Mouse (Mus musculus) inflammation-experienced regulatory T-cells, adult 6 months (primary cell): ENCODE measurements at regions not wholly inside any gene's neighbourhood (a gene's known extent, or its start where the extent isn't known, plus 50 kb on each side); places are given as distances from the start of the nearest gene placed in this dataset.

ENCODE experiments used
- ATAC-seq: one replicate; pipeline ENCODE4 v1.8.0; 2017

DNA sequence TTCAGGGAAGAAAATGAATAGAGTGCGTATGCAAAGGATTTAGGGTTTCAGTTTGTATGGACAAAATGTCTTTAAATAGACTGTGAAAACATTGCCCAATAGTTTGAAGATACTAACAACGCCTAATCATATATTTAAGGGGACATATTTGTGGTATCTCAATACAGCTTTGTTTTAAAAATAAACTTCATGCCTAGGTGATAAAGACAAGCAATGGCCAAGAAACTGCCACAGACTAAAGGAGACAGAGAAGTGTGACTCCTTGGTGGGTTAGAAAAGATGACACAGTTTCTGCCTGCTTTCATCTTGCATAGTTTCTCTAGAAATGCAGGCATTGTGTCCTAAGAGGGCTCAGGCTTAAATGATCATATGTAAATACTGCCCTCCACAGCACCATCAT is 435.7 kb upstream of the Plxna2 start:
- ATAC-seq, result no peak

GRCm38 (mm10) chr1:194161469-194161868 is 456.5 kb upstream of the Plxna2 start:
- no peak for ATAC-seq

- ATAC-seq, result no peak
Observed at GRCm38 (mm10) chr1:194160761-194161461, 457.1 kb upstream of the Plxna2 start.

DNA sequence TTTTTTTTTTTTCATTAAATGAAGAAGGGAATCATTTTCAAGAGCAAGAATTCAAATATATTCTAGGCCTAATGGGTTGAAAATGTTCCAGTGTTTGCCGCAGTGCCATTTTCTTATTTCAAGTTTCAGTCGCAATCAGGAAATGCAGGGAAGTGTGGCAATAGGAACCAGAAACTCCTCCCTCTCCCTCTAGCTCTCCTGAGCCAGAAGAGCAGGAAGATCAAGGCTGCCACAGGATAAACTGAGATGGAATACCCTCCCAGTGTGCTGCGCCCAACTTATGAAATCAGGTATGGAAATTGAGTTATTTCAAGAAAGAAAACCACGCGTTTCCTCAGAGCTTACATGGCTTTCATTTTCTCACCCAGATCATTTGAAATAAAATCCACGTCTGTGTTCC is 460.8 kb upstream of the Plxna2 start:
- ATAC-seq, result no peak

DNA sequence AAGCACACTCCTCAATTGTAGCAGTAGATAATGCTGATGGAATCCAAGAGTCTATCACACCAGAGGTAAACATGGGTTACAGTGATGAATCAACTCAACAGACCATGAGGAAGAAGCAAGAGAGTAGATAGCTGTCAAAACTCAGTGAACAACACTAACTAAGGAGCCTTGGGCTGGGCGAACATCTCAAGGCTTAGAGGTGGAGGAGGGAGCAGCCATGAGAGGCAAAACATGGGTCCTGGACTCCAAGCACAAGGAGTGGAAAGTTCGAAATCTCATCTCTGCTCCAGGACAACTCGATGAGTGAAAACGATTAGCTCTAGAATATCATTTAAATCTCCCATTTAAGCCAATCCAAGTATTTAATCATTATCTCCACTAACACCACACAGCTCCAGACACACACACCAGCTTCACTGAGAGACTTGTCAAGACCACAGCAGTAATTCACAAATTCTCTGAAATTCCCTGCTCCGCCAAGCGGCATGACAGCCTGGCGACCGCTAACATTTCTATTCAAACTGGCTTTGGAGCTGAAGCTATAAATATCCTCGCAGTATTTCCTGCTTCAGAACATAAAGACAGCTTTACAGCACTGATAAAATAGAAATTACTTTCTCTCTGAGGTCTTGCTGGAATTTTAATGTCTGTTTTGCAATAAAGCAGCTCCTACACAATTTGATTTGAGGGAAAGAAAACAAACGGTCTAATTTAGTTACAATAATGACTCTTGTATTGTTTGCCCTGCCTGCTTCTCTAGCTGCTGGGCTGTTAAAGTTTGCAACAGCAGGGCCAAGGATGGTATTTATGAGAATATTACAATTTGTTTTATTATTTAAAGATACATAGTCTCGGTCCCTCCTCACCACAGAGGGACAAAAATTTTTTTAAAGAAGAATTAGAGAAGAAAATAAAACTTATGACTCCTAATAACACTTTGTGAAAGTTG is 469.3 kb upstream of the Plxna2 start:
- ATAC-seq, result no peak

DNA sequence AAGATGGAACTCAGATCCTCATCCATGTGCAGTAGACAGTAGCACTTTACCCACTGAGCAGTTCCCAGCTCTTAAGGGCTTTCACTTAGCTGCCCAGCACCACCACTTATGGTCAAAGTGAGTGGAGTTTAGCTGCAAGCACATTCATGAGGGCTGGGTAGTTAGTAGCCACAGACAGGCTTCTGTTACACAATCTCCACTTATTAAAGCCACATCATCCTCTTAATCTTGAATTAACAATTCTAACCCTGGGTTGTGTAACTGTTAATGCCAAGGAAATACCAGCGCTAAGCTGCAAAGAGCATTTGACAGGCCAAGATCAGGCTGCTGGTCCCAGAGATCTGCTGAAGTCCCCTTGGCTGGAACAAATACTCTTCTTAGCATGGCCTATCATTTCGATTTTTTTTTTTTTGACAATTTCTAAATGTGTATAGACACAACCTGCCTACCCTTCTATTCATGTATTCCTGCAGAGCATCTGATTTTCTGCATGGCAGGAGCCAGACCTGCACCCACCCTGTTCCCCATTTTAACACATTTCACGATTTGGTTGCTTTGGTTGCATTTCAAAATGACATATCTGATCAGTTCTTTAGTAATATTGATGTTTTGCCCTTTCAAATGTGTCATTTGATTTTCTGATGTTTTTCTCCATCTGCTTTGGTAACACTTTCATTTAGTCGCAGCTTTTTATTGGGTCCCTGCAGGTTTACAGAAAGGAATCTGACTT is 500.2 kb upstream of the Plxna2 start:
- no peak for ATAC-seq

DNA sequence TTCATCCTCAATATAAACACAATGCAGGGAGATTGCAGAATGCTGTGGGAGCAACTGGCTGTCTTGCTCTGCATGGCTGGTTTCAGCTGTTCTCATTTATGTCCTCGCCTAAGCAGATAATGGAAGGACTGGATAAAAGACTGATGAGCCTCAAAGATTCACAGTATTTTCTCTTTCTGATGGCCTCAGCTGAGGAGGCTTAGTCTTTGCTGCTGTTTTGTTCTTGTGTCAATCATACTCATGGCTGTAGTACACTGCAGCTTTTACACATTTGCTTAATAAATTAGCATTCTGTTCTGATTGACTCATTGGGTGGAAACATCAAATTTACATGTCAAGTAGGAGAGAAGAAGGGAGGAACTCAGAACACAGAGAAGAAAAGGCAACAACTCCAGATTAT is 503.6 kb upstream of the Plxna2 start:
- no peak for ATAC-seq

GRCm38 (mm10) chr1:194111931-194112330 is 506.1 kb upstream of the Plxna2 start:
- ATAC-seq, result no peak

GRCm38 (mm10) chr1:194109172-194110071 is 508.6 kb upstream of the Plxna2 start:
- ATAC-seq, result no peak

- no peak for ATAC-seq
Observed at GRCm38 (mm10) chr1:194108132-194108531, 509.9 kb upstream of the Plxna2 start.

DNA sequence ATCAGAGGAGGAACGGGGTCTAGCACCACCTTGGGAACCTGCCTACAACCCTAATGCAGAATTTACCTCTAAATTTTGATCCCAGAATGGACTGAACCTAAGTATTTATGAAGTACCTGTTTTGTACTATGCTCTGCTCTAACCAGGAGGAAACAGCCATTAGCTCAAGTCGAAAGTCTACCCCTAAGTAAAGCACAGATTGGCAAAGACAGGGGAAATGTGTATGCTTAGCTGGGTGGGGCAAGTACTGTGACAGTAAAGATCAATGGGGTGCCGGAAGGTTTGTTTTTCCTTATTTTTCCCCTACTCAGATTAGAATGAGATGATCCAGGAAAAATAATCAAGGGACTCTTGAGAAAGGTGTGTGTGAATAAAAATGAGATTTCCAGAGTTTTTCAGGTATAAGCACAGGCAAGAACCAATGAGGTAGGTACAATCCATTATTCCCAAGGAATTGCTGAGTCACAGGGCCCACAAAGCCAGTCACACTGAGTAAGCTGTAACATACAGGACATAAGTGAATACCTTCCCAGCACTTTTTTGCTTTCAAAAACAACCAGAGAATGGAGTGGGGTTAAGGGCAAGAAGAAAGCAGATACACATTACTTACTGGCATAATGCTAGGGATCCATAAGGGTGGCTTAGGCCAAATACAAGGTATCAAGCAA is 510.6 kb upstream of the Plxna2 start:
- no peak for ATAC-seq

DNA sequence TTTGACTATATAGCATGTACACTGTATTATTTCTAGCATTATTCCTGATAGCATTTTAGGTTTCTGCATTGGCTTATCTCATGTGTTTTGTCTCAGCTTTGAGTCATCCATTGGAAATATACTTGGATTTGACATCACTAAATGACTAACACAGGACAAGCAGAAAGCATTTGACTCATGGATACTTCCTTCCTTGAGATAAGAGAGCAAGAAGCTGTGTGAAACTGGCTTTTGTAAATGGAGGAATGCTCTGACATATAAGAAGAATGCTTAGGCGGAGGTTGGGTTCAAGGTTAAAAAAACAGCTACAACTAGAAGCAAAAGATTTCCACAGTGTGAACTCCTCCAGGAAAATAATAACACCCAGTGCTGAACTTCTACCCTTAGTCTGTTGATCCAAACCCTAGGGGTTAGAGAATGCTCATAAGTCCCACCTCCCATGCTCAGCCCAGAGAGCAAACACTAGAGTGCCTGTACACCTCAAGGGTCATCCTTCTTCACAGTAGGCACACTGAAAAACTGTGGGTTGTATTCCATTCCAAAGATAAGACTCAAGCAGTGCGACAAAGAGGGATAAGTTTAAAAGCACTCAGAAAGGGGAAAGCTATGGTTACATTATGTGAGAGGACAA is 528.0 kb upstream of the Plxna2 start:
- no peak for ATAC-seq

- no peak for ATAC-seq
Observed at GRCm38 (mm10) chr1:194058512-194058911, 559.5 kb upstream of the Plxna2 start.

GRCm38 (mm10) chr1:194056544-194056943 is 561.5 kb upstream of the Plxna2 start:
- ATAC-seq, result no peak

DNA sequence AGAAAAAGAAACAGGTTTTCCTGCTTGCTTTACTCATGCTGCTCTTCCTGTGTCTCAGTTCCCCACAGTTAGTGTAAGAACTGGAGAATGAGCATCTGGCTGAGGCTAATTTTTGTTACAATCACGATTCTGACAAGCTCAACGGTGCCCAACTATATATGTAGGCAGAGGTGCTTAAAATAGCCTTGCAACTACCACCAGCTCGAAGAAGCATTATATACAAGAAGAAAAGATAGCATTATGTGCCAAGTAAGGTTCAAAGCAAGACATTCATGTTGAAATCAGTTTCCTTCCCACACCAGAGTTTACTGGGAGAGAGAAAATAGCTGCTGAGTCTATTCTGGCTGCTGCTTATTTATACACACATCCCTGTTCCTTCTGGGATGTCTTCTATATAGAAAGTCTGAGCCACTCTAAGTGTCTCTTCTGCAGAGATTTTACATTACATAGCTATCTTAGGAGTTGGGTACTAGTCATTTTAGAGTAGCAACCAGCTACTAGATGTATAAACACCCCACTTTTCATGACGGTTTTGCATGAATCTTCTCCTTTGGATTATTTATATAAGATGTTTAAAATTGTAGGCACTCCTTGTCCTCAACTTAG is 568.2 kb upstream of the Plxna2 start:
- ATAC-seq, result no peak

DNA sequence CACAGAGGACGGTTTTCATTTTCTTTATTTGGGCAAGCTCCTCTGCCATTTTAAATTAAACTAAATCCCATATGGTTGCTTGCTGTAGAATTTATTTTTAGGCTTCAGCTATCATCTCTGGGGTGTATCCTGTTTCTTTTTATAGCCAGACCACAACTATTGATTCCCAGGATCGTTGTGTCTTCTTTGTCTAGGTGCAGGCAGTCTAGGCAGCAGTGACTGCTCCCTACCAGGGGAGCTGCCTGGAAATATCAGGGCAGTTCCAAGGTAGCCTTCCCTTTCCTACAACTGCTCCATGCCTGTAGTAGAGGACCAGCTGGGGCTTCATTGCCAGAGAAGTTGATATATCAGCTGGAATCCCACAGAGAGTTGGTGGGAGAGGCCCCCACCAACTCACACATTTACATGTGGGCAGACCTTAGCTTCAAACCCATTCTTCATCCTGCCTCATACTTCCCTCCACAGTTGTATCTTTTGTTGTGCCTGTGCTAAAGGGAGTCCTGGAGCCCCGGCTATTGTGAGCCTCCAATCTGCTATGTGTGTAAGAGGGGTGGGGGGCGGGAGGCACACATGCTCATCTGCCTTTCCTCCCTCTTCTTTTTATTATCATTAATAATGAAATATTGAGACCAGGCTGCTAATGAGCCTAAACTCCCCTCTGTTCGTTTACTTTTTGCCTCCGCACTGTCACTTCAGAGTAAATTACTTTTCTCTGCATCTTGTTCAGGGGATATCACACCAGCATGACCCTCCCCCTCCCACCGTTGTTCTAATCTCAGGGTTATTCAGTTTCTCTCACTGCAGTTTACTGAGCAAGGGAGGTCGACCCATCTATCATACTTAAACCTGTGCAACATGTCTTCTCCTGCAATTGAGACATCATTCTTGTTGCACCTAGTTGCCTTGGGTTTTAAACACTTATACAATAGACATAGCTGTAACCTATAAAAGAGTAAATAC is 576.3 kb upstream of the Plxna2 start:
- ATAC-seq, result no peak

DNA sequence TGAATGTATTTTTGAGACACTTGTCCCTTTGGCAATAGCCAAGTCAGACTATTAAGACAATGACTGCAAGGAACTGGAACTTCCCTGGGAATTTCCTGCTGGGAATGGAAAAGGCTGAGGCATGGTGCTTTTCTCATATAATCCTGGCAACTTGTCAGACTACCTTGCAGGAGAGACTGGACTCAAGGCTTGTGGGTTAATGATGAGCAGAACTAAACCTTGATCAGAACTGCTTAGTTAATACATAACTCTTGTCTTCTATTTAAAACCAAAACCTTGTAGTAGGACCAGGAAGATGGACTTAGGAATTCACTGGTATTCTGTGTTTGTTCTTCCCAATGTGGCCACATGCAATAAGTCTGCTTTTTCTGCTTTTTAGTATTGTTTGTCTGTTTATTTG is 579.3 kb upstream of the Plxna2 start:
- ATAC-seq, result no peak

DNA sequence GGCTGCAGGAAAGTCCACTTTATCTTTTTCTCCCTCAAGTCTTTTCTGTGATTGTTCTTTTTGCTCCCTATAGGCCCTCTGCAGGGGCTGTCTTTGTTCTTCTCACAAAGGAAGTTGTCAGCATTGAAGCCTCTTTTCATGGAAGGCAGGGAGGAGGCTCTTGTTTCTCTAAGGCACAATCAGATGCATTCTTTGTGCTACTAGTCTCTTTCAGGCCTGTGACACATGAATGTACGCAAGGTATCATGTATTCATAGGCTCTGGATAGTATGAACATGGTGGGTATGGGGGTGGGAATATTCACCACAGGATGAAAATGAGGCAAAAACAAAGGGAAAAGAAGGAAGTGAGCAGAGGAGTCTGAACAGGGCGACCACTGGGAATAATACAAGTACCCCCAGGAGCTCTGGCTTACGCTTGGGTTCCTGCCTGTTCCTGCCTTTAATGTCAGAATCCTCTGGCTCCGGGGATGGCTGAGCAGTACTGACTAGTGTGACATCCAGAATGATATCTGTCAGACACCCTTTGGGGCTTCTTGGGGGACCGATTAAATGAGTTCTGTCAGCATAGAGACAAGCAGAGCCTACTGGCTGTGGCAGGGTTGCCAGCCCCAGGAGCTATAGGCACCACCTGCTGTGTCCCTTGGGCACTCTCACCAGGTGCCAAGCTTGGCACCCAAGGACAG is 583.7 kb upstream of the Plxna2 start:
- no peak for ATAC-seq

DNA sequence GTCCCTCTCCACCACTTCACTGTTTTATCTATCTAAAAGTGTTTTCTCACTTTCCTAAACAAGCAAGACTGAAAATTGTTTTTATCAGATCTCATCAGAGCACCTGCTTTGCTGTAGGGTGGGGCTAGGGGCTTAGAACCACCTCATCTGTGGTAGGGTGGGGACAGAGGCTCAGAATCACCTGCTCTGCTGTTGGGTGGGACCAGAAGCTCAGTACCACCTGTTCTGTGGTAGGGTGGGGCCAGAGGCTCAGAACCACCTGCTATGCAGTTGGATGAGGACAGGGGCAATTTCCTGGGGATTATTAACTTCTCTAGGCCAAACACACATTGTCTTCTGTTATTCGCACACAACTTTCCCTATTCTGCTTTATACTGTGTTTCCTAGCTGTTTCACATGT is 585.4 kb upstream of the Plxna2 start:
- no peak for ATAC-seq
